Mouse (Mus musculus) 3T3-L1 (cell line): ENCODE results near the gene Efemp1.

ENCODE experiments used
- DNase-seq: peaks from one replicate; pipeline ENCODE4 v3.0.0-alpha.2; 2015; ENCODE audit warnings: low read depth, low spot score

The Efemp1 gene

DNA sequence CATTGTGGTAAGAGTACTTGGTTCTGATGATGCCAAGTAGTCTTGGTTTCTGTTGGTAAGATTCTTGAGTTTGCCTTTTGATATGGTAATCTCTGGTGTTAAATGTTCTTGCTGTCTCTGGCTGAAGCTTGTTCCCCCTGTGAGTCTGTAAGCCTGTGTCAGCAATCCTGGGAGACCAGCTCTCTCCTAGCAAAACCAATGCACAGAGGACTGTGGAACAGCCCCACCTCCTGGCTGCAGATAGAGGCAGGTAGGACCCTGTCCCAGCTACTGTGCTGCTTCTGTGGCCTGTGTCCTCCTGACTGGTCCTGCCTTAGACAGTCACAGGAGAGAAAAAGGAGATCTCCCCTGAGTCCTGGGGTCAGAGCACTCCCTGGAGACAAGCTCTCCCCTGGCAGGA is 81.4 kb downstream of the Efemp1 start:
- peak; percentile 49 for DNase-seq

DNA sequence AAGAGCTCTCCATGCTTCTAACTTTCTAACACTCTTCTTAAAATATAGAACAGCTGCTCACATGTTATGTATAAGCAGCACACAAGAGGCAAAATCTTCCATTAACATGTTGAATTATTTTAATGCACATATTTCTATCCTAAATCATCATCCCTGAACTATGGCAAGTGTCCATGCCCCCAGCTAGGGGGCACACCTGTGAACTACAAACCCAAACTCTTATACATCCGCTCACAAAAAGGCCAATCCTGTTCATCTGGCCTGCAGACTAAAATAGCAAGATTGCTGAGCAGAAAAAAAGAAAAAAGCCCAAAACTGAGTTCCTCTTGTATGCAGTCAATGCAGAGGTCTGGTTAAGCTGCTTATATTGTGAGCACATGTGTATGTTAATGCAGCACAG is 86.6 kb downstream of the Efemp1 start:
- DNase-seq, result no peak

DNA sequence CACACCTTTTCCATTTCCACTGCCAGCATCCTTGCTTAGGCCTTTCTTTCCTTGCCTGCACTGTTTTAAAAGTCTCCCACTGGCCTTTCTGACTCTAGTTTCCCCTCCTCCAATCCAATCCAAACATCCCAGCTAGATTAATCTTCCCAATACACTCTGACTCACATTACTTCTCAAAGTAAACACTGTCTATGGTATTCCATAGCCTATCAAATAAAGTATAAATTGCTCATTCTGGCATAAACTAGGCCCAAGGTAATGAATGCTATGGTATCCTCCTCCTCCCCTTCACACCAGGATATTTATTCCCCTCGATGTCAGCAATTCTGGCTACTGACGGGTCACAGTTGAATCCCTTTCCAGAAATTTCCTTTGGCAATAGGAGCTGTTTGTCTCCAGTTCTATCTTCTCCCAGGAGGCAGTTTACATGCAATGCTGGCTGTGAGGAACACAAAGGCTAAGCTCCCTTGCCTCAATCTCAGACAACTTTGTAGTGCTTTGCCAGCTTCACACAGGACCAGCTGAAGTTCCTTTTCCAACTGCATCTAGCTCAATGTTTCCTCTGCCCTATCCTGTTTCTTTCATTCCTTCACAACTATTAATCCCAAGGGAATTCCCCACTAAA is 98.7 kb downstream of the Efemp1 start:
- no peak for DNase-seq

DNA sequence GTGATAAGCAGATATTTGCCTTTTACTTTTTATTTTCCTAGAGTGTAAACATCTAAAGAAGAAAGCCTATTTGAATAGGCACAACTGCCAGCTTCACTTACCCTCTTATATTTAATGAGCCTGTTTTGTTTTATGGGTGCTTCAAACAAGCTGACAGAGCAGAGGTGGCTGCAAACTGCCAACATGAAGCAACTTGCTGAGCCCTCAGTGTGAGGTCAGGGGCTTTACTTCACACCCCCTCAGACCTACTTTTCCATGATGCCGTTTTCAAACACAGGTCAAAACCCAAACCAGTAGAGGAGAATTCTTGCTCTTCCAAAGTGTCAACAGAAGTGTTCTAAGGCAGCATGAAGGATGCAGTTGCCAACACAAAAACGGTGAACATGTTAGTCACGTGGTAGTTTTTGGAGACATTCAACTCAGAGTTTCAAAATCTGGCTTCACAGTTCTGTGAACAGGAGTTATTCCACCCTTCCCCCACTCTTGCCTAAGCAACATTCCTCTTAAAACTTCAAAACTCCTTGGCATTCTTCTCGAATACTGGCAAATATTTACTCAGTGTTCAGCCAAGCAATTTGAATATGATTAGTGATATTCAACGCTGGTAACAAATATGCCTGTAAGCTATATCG is 101.8 kb downstream of the Efemp1 start:
- DNase-seq, result peak; percentile 13

DNA sequence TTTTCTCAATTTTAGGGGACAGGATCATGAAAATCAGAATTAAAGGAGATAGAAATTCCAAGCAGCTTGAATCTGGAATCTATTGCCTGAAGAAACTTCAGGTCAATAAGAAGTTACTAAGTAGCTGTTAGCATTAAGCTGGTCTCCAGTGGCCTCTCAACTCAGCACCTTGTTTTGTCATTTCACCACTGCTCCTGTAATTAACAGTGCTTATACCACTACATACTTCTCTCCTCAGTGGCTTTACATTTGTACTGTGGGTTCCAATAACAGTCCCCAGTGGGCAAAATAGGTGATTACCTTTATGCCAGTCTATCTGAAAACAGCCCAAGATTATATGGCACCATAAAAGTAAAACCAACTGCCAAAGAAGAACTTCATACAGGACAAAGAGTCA is 102.3 kb downstream of the Efemp1 start:
- DNase-seq, result no peak

- DNase-seq, result no peak
Observed at GRCm38 (mm10) chr11:28961381-28961780, 108.4 kb downstream of the Efemp1 start.
